Mouse (Mus musculus) cerebellum, adult (tissue): ENCODE measurements at regions not wholly inside any gene's neighbourhood (a gene's known extent, or its start where the extent isn't known, plus 50 kb on each side); places are given as distances from the start of the nearest gene placed in this dataset.
A peak's percentile ranks its signal among the peaks of the same experiment; 100 is the strongest.

Experiments used
- ATAC-seq: cut with Nextera tagmentation; 2 replicates; pipeline ENCODE4 v1.9.2; 2017; ENCODE audit warnings: mild to moderate bottlenecking, moderate library complexity, mixed read lengths; ENCODE audit not compliant: insufficient number of reproducible peaks, low FRiP score, low TSS enrichment

- no peak for ATAC-seq
Observed at GRCm38 (mm10) chr9:43972290-43972689, 70.9 kb upstream of the Thy1 start.

DNA sequence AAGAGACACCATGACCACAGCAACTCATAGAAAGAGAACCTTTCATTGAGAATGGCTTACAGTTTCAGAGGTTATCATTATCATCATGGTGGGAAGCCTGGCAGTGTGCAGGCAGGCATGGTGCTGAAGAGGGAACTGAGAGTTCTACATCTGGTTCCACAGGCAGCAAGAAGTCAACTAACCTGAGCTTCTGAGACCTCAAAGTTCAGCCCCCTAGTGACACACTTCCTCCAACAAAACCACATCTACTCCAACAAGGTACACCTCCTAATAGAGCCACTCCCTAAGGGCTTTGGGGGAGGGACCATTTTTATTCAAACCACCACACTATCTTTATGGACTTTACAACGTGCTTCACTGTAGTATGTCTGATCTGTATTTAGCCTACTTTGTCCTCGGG lies 67.8 kb upstream of the Thy1 start:
- ATAC-seq = no peak

GRCm38 (mm10) chr9:43976366-43976765 lies 66.8 kb upstream of the Thy1 start:
- ATAC-seq = no peak

- ATAC-seq = no peak
Observed at GRCm38 (mm10) chr9:43977773-43978172, 65.4 kb upstream of the Thy1 start.

DNA sequence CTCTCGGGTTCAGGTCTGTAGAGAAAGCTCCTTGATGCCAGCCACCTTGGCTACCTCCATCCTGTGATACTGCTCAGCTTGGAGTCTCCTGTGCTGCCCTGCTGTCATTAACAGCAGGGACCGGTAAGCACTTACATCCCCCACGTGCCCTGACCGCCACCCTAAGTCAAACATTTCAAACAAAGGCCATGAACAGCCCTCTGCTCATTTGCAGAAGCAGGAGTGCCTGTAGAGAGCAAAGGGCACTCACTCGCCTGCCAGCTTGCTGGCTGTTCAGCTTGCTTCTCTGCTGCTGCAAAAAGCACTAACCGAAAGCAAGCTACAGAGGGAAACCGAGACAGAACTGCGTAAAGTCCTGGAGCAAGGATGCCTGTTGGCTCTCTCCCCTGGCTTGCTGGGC lies 61.8 kb upstream of the Thy1 start:
- ATAC-seq = no peak

GRCm38 (mm10) chr9:43982359-43982889 lies 60.8 kb upstream of the Thy1 start:
- no peak for ATAC-seq

DNA sequence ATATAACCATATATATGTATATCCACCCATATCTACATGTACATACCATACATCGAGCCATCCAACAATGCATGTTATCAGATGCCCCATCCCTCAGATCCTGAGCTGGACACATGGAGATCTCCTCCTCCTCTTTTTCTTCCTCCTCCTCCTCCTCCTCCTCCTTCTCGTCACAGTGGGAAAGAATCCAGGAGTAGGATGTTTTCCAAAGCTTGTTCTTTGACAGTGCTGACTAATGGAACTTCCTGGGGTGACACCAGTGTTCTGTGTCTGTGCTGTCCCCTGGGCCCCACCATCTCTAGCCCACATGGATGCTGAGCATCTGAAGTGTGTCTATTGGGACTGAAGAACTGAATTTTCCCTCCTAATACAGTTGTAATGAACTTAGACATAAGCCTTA lies 60.0 kb upstream of the Thy1 start:
- no peak for ATAC-seq

DNA sequence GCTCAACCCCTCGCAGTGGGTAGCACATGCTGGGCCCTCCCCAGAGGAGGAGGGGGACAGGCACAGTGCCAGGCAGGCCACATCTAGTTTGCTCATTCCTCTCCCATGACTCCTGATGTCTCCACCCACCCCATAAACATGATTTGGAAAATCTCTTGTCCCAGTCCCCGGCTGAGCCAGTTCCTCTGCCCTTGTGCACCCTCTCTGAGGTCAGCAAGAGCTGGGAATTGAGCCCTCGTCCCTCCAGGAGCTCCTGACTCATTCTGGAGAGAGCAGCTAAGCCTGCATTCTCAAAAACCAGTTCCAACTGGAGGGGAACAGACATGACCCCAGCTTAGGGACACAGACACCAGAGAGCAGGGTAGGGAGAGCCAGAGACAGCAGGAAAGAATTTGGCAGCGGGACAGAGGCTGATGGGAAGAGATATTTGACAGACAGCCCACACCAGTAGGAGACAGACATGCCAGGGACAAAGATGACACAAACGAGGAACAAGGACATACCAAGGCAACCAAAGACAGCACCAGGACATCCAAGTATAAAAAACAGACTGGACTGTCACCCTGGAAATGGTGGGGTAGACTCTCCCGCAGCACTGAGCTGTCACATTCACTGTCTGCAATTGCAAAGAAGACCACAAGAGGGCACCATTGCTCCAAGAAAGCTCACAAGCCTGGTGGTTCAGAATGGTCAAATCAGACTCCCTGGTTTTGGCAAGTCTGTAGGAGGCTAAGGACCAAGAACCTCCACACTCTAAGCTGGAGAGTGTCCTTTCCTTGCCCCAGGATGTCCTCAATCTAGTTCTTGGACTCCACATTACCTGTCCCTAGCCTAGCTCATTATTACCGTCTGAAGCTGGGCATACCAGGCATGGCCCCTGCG lies 58.8 kb upstream of the Thy1 start:
- ATAC-seq = peak; percentile 76; the same call in 1 of the 2 replicates

GRCm38 (mm10) chr9:43987957-43988356 lies 55.2 kb upstream of the Thy1 start:
- no peak for ATAC-seq

DNA sequence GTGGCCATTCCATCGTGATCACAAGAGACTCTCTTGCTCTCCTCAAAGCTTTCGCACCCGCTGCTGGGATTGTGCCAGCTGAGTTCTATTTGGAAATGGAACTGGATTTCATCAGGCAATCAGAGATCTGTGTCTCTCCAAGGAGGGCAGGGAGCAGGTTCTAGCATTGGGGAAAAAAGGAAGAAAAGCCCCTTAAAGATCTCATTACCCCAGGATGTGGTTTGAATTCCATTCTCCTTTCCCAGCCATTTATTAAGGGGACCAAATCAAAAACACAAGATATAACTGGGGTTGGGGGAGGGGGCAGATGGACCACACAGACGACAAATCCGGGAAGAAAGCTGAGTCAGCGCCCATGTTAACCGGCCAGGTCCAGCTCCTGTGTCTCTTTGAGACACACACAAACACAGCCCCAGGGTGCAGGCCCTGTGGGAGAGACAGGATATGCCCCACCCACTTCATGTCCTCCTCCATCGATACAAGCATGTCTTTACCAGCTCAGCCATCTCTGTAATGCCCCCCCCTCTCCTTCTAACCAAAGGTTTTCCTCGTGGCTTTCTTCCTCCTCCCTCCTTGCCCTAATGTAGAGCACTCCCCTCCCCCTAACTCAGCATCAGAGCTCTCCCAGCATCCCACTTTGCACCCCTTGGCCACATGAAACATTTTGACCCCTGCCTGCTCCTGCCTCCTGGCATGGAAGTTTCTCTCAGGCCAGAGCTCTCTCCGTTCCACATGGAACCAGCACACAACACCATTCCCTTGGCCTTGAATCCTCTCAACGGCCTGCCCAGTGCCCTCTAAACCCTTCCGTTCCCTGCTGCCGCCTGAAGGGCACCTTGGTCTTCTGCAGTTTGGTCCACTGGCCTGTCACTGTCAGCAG lies 54.0 kb upstream of the Thy1 start:
- ATAC-seq = no peak

GRCm38 (mm10) chr9:43990124-43990523 lies 53.1 kb upstream of the Thy1 start:
- ATAC-seq = no peak

DNA sequence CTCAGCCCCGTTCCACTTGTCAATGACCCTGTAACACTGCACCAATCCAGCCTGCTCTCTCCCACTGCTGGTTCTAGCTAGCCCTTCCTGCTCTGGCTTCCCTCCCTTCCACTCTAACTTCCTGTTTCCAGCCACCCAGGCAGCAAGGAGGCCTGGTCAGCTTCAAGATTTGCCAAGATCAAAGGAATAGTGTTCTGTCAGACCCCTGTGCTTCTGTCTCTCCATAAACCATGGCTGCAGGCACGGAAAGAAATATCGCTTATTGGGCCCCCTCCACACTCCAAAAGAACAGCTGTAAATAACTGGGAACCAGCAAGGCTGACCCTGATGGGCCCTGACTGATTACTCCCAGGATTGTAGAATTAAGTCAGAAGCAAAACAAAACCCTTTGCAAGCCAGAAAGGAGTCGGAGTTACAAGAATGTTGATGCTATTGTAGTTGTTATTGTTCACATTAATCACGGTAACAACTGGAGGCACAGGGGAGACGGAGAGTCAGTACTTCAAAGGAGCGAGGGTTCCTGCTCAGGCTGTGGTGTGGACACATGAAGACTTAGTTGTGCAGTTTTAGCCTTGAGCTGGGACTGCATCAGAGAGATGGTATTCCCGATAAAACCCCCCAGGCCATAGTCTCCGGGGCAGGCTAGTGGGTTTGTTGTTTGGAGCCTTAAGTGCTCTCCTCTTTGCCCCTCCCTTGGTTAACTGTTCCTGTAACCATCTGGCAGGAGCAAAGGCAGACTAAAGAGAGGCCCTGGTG lies 49.8 kb upstream of the Thy1 start:
- ATAC-seq = no peak
